Mouse (Mus musculus): ENCODE measurements around the gene Rgs1. TPM values are rescaled to one million over a fixed set of nuclear protein-coding genes. Genes with fewer than 3 reads are reported as not detected.

Gene Rgs1
- 551 TPM for polyA plus RNA-seq (2017; shearing (Covaris generic))

DNA sequence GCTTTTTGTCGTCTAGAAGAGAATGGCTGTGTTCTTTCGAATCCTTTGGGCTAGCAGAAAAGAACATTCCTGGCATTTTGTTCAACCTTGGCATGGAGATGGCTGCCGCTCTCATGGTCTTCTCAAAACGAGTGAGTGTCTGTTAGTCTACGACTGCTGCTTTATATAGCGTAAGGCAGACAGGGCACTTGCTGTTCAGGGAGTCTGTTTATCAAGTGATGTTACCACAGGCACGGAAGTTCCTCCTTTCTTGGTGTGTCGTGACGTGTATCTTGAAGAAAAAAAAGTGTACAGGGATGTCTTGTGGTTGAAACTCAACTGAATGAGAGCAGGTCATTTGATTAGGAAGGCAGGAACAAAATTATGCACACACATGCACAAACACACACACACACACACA, at the start of gene Rgs1:
Gene Rgs1, minus strand, starts transcription at position 320 of the 400 bp plus-strand sequence.

Other genes with a start within 250 kb of the Rgs1 start
- 245 TPM for gene Rgs2, start 245.1 kb downstream of the Rgs1 start, polyA plus RNA-seq (2017; shearing (Covaris generic))
- gene Rgs13, start 71.9 kb downstream of the Rgs1 start, polyA plus RNA-seq (2017; shearing (Covaris generic)), result not detected